Mouse (Mus musculus) hindbrain, postnatal 0 days (tissue): ENCODE data around the gene Trappc2l. TPM values are rescaled to one million over a fixed set of nuclear protein-coding genes. Genes with fewer than 3 reads are reported as not detected.

Experiments
- ATAC-seq: fragments of 200-750 bp; cut with Nextera tagmentation; 2 replicates; pipeline ENCODE4 v1.8.0; 2017; ENCODE audit warnings: mild to moderate bottlenecking, moderate TSS enrichment, moderate library complexity
- DNase-seq: peaks from one replicate; pipeline ENCODE4 v3.0.0-alpha.2; 2015; ENCODE audit warnings: low spot score
- H3K27ac ChIP-seq: fragments of 300-500 bp; sonication (generic); 2 replicates; pipeline ENCODE4 v1.5.1; 2014; ENCODE audit warnings: mild to moderate bottlenecking
- H3K27me3 ChIP-seq: fragments of 300-500 bp; sonication (generic); 2 replicates; pipeline ENCODE4 v1.6.1; 2014; ENCODE audit warnings: low read length, mixed read lengths; ENCODE audit not compliant: insufficient read depth
- H3K36me3 ChIP-seq: fragments of 300-500 bp; sonication (generic); 2 replicates; pipeline ENCODE4 v1.6.1; 2014; ENCODE audit warnings: low read length, mixed read lengths; ENCODE audit not compliant: insufficient read depth
- H3K4me1 ChIP-seq: fragments of 300-500 bp; sonication (generic); 2 replicates; pipeline ENCODE4 v1.6.1; 2014; ENCODE audit warnings: antibody characterized with exemption, low read length, mixed read lengths; ENCODE audit not compliant: insufficient read depth
- H3K4me2 ChIP-seq: fragments of 300-500 bp; sonication (generic); 2 replicates; pipeline ENCODE4 v1.6.1; 2014; ENCODE audit warnings: low read depth, mild to moderate bottlenecking, low read length, moderate library complexity, mixed read lengths
- H3K4me3 ChIP-seq: fragments of 300-500 bp; sonication (generic); 2 replicates; pipeline ENCODE4 v1.5.1; 2014; ENCODE audit warnings: low read length
- H3K9ac ChIP-seq: fragments of 300-500 bp; sonication (generic); replicated peaks from 2 replicates; pipeline ENCODE4 v1.6.1; 2014; ENCODE audit warnings: mild to moderate bottlenecking, low read length, moderate library complexity, mixed read lengths
- H3K9me3 ChIP-seq: fragments of 300-500 bp; sonication (generic); 2 replicates; pipeline ENCODE4 v1.6.1; 2016; ENCODE audit warnings: low read length, mixed read lengths
- CTCF ChIP-seq: IDR thresholded peaks from 2 replicates; pipeline ENCODE4 v1.5.1; 2016; ENCODE audit warnings: antibody characterized with exemption, control low read depth, low read depth
- WGBS: fragments of 180-500 bp; shearing (Covaris S2); extraction: QIAGEN DNeasy Blood & Tissue Kit; methylation state at CpG from one replicate; pipeline ENCODE4 v1.1.7; 2014; 5-methylcytosine and 5-hydroxymethylcytosine counted together
- polyA plus RNA-seq: library from polyadenylated mRNA; unstranded; fragments of >200 nt; fragmentation: Nextera tagmentation; extraction: Ambion mirVana; gene quantifications from 2 replicates; pipeline ENCODE4 v1.2.1, GENCODE M21; 2015
- total RNA-seq: library from RNA; depleted of rRNA; stranded (reverse); fragments of >200 nt; gene quantifications from 2 replicates; pipeline ENCODE4 v1.2.3, GENCODE M21; 2014

Gene Trappc2l
- total and polyA plus RNA-seq, 2 experiments from 2014 or later = 11.4 to 130 TPM

DNA sequence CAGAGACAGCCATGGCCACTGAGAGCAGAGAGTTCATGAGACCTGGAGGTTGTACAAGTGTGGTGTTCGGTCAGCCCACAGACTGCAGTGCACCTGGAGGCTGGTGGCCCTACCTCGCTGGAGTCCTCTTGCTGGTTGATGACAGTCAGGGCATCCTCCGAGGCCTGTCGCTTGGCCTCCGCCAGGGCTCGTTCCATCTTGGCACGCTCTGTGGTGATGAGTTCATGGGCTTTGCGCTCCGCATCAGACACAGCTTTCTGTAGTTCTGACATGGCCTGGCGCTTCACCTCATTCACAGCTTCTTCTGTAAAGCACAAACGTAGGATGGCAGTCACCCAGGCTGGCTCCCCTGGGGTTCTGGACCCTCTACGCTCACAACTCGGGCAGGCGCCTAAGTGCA is 21.8 kb downstream of the Trappc2l start:
- H3K9me3 ChIP-seq = no peaks in the 10 kb centered on the region
- peaks cover 34% of the 10 kb centered on the region; the same call in 1 of the 2 replicates for H3K36me3 ChIP-seq
- 91% methylated on average over 14 of the region's 14 CpGs for WGBS
- H3K27me3 ChIP-seq = no peaks in the 10 kb centered on the region
- H3K9ac ChIP-seq = no peak overlapping the region
- no peak overlapping the region for H3K4me2 ChIP-seq
- no peak overlapping the region for H3K27ac ChIP-seq
- no peak overlapping the region for H3K4me3 ChIP-seq
- no peak for TF ChIP-seq CTCF
- no peak for DNase-seq
- H3K4me1 ChIP-seq = no peaks in the 10 kb centered on the region
- no peak for ATAC-seq

DNA sequence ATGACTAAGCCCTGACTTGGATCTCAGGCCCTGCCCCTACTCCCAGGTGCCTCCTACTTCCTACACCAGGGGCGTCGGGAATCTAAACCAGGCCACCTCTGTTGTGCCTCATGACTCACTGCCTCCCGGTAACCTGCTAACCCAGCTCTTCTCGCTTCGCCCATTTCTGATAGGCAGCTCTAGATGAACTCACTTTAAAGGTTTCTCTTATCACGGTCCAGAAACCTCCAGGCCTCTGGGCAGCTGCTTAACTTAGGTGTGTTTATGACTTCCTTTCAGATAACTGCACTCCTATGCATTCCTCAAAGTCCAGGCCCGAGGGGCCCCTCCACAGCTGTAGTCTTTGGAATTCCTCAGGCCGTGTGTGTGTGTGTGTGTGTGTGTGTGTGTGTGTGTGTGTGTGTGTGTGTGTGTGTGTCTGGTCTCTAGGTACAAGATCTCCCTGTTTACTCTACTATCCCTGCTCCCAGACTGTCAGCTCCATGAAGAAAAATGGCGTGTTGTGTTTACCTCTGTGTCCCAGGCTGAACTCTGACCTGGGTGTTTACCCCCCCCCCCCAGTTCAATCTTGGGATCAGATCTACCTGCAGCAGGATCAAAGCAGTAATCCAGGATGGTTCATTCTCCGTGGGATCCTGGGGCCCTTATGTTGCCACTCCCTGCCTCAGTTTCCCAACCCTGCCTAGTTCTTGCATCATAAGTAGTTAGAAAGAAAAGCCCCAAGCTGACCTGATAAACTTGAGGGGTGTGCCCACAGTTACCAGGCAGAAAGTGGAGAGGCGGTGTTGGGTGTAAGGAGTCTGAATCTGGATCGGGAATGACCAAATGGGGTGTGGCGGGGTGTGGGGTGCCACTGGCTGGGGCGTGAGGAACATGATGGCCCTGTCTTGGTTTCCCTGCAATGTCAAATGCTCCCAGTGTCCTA is 24.7 kb downstream of the Trappc2l start:
- Histone ChIP-seq H3K4me1 (0 out of 2 replicates have a peak, but pooled peaks cover 4% of the 10 kb centered on the region), H3K4me3 (no peak overlapping the region), H3K27ac (no peak overlapping the region), H3K27me3 (no peaks in the 10 kb centered on the region), H3K9me3 (no peaks in the 10 kb centered on the region), H3K9ac (no peak overlapping the region), H3K4me2 (no peak overlapping the region), H3K36me3 (peaks cover 34% of the 10 kb centered on the region; the same call in 1 of the 2 replicates)
- ATAC-seq = no peak
- DNase-seq = no peak
- no peak for TF ChIP-seq CTCF
- WGBS = 80% methylated on average over 14 of the region's 14 CpGs

DNA sequence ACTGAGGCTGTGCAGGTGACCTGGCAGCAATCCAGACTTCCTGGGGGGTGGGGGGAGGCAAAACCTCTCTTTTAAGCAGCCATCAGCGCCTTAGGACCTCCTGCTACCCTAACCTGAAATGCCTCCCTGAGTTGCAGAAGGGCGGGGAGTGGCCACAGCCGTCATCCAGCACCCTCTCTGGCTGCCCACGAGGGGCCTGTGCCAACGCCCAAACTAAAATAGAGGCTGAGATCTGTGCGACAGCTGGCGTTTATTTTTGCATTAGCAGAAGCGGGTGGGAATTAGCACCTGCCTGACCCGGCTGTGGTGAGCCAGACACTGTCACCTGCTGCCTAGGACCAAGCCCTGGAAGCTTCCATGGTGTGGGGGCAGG is 25.3 kb downstream of the Trappc2l start:
- H3K9ac ChIP-seq = no peak overlapping the region
- H3K27ac ChIP-seq = no peak overlapping the region
- no peak for DNase-seq
- no peak for TF ChIP-seq CTCF
- no peaks in the 10 kb centered on the region for H3K27me3 ChIP-seq
- no peak overlapping the region for H3K4me2 ChIP-seq
- 54% methylated on average over 9 of the region's 9 CpGs for WGBS
- H3K4me3 ChIP-seq = no peak overlapping the region
- ATAC-seq = no peak
- no peaks in the 10 kb centered on the region for H3K9me3 ChIP-seq
- H3K36me3 ChIP-seq = peaks cover 34% of the 10 kb centered on the region; the same call in 1 of the 2 replicates
- H3K4me1 ChIP-seq = 0 out of 2 replicates have a peak, but pooled peaks cover 4% of the 10 kb centered on the region

DNA sequence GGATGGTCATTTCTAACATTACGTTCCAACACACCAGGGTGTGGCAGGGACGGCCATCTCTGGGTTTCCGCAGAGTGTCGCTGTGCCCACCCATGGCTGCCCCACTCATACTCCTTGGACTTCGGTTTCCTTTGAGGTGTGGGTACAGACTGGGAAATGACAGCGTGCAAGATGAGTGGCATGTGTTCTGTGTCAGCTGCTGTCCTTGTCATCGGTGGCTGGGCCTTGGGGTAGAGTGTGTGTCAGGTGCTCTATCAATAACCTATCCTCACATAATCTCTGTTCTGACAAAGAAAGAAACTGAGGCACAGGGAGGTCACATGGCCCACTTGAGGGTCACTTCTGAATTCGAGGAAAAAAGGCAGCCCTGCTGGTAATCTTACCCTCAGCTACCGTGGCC is 25.8 kb downstream of the Trappc2l start:
- Histone ChIP-seq H3K9ac (no peak overlapping the region), H3K9me3 (no peaks in the 10 kb centered on the region), H3K4me2 (no peak overlapping the region), H3K4me3 (no peak overlapping the region), H3K27me3 (no peaks in the 10 kb centered on the region), H3K27ac (no peak overlapping the region), H3K36me3 (peaks cover 34% of the 10 kb centered on the region; the same call in 1 of the 2 replicates), H3K4me1 (0 out of 2 replicates have a peak, but pooled peaks cover 4% of the 10 kb centered on the region)
- TF ChIP-seq CTCF = no peak
- WGBS = 89% methylated on average over 9 of the region's 9 CpGs
- ATAC-seq (no peak), DNase-seq (no peak)

DNA sequence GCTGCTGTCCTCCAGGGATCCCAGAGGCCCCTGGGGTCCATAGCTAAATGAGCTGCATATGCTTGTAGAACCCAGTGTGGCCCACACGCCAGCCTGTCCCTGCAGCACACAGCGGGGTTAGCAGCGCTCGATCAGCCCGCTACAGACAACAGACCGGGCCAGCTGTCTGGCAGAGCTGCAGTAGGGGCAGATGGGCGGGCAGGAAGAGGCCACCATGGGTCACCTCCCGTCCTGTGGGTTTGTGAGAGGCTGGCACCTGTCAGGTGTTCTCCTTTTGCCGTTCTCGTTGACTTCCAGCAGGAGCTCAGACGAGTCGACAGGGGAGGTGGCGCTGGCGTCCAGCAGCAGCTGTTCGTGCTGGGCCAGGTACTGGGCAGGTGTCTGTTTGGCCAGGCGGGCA is 27.2 kb downstream of the Trappc2l start:
- DNase-seq (peak; percentile 49), ATAC-seq (peak; percentile 30)
- Histone ChIP-seq H3K4me1 (0 out of 2 replicates have a peak, but pooled peaks cover 4% of the 10 kb centered on the region), H3K9me3 (no peaks in the 10 kb centered on the region), H3K36me3 (peaks cover 26% of the 10 kb centered on the region; the same call in 1 of the 2 replicates), H3K4me2 (no peak overlapping the region), H3K4me3 (no peak overlapping the region), H3K27ac (peak overlapping the region; percentile 61; the same call in 1 of the 2 replicates), H3K27me3 (no peaks in the 10 kb centered on the region), H3K9ac (no peak overlapping the region)
- TF ChIP-seq CTCF = no peak
- 46% methylated on average over 16 of the region's 16 CpGs for WGBS

DNA sequence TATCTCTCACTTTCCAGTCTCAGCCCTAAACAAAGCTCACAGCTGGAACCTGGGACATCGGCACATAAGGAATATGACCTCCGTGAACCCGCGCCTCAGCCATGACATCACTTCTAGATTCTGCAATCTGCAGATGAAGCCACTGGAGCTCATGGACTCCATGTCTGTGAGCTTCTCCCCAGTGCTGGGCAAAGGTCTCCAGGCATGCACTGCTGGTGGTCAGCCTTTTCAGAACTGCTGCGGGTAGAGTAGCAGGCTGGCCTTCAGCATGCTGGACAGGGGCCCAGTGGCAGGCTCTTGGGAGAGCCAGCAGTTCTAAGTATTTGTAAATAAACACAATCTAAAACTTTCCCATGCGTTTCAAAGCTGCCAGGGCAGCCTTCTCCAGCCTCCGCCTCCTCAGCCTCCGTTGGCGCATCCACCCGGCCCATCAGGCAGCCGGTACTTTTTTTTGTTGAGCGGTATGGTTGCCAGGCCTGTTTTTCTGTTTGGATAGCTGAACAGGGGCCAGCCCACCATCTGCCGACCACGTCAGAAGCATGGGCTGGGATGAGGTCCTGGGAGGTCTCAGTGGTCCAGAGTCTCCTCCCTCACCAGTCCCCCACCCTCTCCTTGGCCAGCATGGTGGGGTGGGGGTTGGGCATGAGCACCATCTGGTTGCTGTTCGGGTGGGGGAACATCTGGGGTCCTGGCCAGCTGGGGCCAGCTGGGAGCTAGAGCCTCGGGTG is 28.2 kb downstream of the Trappc2l start:
- peak; percentile 74 for ATAC-seq
- H3K27ac ChIP-seq = peak overlapping the region; percentile 61

More for the DNA sequence above, 28.2 kb downstream of the Trappc2l start:
- Histone ChIP-seq H3K9ac (no peak overlapping the region), H3K36me3 (peaks cover 19% of the 10 kb centered on the region; the same call in 1 of the 2 replicates), H3K27me3 (no peaks in the 10 kb centered on the region), H3K4me3 (no peak overlapping the region), H3K9me3 (no peaks in the 10 kb centered on the region), H3K4me1 (0 out of 2 replicates have a peak, but pooled peaks cover 4% of the 10 kb centered on the region), H3K4me2 (no peak overlapping the region)
- peak; percentile 82 for DNase-seq
- TF ChIP-seq CTCF = no peak
- WGBS = 22% methylated on average over 16 of the region's 16 CpGs
